Mouse (Mus musculus) heart, adult 2 months (tissue): ENCODE data around the gene Evi5l.

ENCODE experiments used
- CTCF ChIP-seq: fragments of 200-600 bp; IDR thresholded peaks from 2 replicates; pipeline ENCODE4 v1.8.1; 2022; ENCODE audit warnings: antibody characterized with exemption, mild to moderate bottlenecking, moderate library complexity
- EP300 ChIP-seq: fragments of 200-500 bp; IDR thresholded peaks from 2 replicates; pipeline ENCODE4 v1.6.1; 2011; ENCODE audit warnings: low read depth, low read length, control low read depth; ENCODE audit not compliant: insufficient read depth
- POLR2A ChIP-seq: fragments of 200-500 bp; IDR thresholded peaks from 2 replicates; pipeline ENCODE4 v1.6.1; 2011; ENCODE audit warnings: mild to moderate bottlenecking, low read depth, low read length, control low read depth; ENCODE audit not compliant: insufficient read depth

- TF ChIP-seq CTCF (no peak), EP300 (no peak), POLR2A (no peak)
Observed at GRCm38 (mm10) chr8:4245737-4246136, 79.4 kb downstream of the Evi5l start.
